Mouse (Mus musculus): ENCODE results near the gene Kif5a.

- TF ChIP-seq CTCF (conservative IDR thresholded peaks at IDR 0.05 in 1 of 2, IDR thresholded peaks at IDR 0.05 in 1 of 2; ENCODE audit: low read depth in 2 of 2, low read length in 2 of 2) (no peak), POLR2A (IDR thresholded peaks at IDR 0.05; ENCODE audit: low read depth, low read length) (peak; percentile 100)
Observed at GRCm38 (mm10) chr10:127290307-127290929, 27.3 kb upstream of the Kif5a start.
